Mouse (Mus musculus): ENCODE data around the gene Olfr1411. TPM values are rescaled to one million over a fixed set of nuclear protein-coding genes. Genes with fewer than 3 reads are reported as not detected.

The Olfr1411 gene
- not detected in 2 replicates for polyA plus RNA-seq (2015; fragmentation: Nextera tagmentation; extraction: Ambion mirVana)

GRCm38 (mm10) chr1:92594111-92594510 lies at the start of gene Olfr1411:
Olfr1411 (plus strand) TSS chr1:92594411.
- Histone ChIP-seq H3K36me3 (no peaks in the 10 kb centered on the region), H3K27ac (replicated peaks) (no peak within 1 kb of the TSS), H3K4me2 (replicated peaks) (no peak within 1 kb of the TSS), H3K9me3 (replicated peaks) (no peaks in the 10 kb centered on the region), H3K27me3 (no peaks in the 10 kb centered on the region), H3K4me1 (no peaks in the 10 kb centered on the region), H3K9ac (no peak within 1 kb of the TSS), H3K4me3 (replicated peaks) (no peak within 1 kb of the TSS)
- ATAC-seq (ENCODE audit: insufficient number of reproducible peaks, low FRiP score, low TSS enrichment, low read depth), result no peak

DNA sequence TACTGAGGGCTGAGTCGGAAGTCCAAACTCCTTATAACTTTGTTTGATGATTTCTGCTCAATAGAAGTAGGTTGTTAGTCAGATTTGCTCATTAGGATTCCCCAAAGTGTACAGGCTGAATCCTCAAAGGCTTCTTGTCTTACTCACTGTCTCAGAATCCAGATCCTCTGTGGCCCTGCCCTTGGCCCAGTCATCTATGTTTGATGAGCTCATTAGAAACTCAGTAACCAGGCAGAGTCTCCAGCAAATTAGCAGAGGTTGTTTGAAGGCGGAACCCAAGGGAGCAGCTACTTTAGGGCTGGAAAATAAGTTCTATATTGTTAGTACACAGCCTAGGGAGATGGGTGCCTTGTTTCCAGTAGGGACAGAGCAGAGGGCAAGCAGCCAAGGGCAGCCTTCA lies 48.3 kb upstream of the Olfr1411 start:
- H3K4me2 ChIP-seq (replicated peaks), result no peak overlapping the region
- no peaks in the 10 kb centered on the region for H3K36me3 ChIP-seq
- no peaks in the 10 kb centered on the region for H3K4me1 ChIP-seq
- H3K27me3 ChIP-seq, result no peaks in the 10 kb centered on the region
- no peak overlapping the region for H3K27ac ChIP-seq (replicated peaks)
- peak; percentile 43; the same call in 1 of the 2 replicates for ATAC-seq (ENCODE audit: insufficient number of reproducible peaks, low FRiP score, low TSS enrichment, low read depth)
- no peak overlapping the region for H3K4me3 ChIP-seq (replicated peaks)
- H3K9me3 ChIP-seq (replicated peaks), result no peaks in the 10 kb centered on the region
- 69% methylated on average over 2 of the region's 2 CpGs for WGBS
- H3K9ac ChIP-seq, result no peak overlapping the region

DNA sequence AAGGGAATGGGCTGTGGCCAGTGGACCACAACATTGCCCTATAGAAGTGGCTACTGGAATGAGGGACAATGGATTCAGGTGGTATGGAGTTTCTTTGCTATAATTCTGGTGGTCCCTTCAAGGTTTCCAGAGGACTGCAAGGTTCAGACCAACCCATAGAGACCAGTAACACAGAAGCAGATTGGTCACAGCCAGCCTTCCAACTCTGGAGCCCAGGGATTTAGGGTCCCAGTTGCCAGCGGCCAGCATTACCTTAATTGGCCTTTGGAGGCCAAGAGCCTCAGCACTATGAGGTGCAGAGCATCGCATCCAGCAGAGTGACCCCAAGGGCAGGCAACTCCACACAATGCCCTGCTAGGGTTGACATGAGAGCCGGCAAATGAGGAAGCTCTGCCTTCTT lies 23.2 kb upstream of the Olfr1411 start, which contains the start of gene Olfr1413:
TSS of gene Olfr1413 (plus strand) at position 301 of the 400 bp plus-strand sequence.
- Histone ChIP-seq H3K36me3 (no peaks in the 10 kb centered on the region), H3K4me2 (replicated peaks) (no peak within 1 kb of the TSS), H3K27me3 (no peaks in the 10 kb centered on the region), H3K9ac (no peak within 1 kb of the TSS), H3K9me3 (replicated peaks) (no peaks in the 10 kb centered on the region), H3K27ac (replicated peaks) (no peak within 1 kb of the TSS), H3K4me3 (replicated peaks) (no peak within 1 kb of the TSS), H3K4me1 (no peaks in the 10 kb centered on the region)
- no peak for ATAC-seq (ENCODE audit: insufficient number of reproducible peaks, low FRiP score, low TSS enrichment, low read depth)
- WGBS, result 78% methylated on average over 3 of the region's 3 CpGs

DNA sequence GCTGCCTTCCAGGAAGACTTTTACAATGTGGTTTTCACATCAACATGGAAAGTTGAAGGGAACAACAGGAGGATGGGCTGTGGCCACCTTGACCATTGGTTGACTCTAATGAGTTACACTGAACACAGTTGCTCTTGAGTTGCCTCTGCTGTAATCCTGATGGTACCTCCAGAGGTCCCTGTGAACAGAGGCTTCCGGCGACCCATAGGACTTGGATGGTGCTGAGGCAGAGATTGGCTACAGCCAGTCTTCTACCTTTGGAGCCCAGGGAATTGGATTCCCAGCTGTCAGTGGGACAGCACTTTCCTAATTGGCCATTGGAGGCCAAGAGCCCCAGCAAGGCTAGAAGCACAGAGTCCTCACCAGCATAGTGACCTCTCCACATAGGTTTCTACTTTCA lies 8.7 kb upstream of the Olfr1411 start, which contains the start of gene Olfr1412:
TSS of gene Olfr1412 (plus strand) at position 301 of the 400 bp plus-strand sequence.
- no peak for ATAC-seq (ENCODE audit: insufficient number of reproducible peaks, low FRiP score, low TSS enrichment, low read depth)
- Histone ChIP-seq H3K9ac (0 out of 2 replicates have a peak within 1 kb of the TSS, but pooled peaks have one; percentile 1), H3K4me1 (no peaks in the 10 kb centered on the region), H3K4me3 (replicated peaks) (no peak within 1 kb of the TSS), H3K9me3 (replicated peaks) (0 out of 2 replicates have a peak, but pooled peaks cover 8% of the 10 kb centered on the region), H3K36me3 (no peaks in the 10 kb centered on the region), H3K27me3 (no peaks in the 10 kb centered on the region), H3K4me2 (replicated peaks) (no peak within 1 kb of the TSS), H3K27ac (replicated peaks) (no peak within 1 kb of the TSS)
- WGBS, result 85% methylated on average over 2 of the region's 2 CpGs

DNA sequence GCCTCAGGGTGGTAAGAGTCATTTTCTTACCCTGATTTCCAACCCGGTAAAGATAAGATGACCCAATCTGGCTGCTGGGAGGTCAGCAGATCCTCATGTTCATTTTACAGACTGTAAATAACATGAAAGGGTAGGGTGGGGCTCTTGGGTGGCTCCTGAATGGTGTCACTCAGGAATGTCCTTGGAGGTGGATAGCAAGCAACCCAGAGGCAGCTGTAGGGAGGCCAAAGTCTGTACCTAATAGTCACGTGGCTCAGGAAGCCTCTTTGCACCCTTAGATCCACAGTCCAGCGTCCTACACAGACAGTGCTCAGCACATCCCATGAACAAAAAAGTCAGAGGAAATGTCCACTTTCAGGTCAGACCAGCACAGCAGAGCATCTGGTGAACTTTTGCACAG lies 1.8 kb downstream of the Olfr1411 start:
- ATAC-seq (ENCODE audit: insufficient number of reproducible peaks, low FRiP score, low TSS enrichment, low read depth), result no peak
- WGBS, result 75% methylated on average over 3 of the region's 3 CpGs

DNA sequence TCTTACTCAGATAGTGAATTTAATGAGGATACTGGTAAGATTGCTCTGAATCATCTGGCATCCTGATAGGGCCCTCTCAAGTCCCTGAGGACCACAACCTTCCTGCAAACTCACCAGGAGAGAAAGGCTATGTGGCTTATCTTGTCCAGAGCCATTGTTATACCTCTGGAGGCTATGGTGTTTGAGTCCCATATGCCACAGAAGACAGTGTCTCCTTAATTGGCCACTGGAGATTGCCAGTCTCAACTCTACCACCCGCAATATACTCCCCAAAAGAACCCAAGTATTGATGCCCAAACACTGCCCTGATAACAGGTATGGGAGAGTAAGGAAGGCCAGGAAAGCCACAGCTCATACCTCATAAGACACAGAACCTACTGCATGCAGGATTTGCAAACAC lies 11.3 kb downstream of the Olfr1411 start, which contains the start of gene Olfr1410:
TSS of gene Olfr1410 (plus strand) at position 301 of the 400 bp plus-strand sequence.
- WGBS, result 79% methylated on average over 1 of the region's 1 CpGs
- Histone ChIP-seq H3K4me3 (replicated peaks) (no peak within 1 kb of the TSS), H3K4me2 (replicated peaks) (no peak within 1 kb of the TSS), H3K36me3 (no peaks in the 10 kb centered on the region), H3K4me1 (no peaks in the 10 kb centered on the region), H3K27me3 (no peaks in the 10 kb centered on the region; the same call in 1 of the 2 replicates), H3K9ac (no peak within 1 kb of the TSS), H3K9me3 (replicated peaks) (no peaks in the 10 kb centered on the region), H3K27ac (replicated peaks) (no peak within 1 kb of the TSS)
- no peak for ATAC-seq (ENCODE audit: insufficient number of reproducible peaks, low FRiP score, low TSS enrichment, low read depth)

More for the DNA sequence above, 1.8 kb downstream of the Olfr1411 start:
- no peaks in the 10 kb centered on the region for H3K36me3 ChIP-seq
- no peaks in the 10 kb centered on the region for H3K4me1 ChIP-seq
- no peak overlapping the region for H3K27ac ChIP-seq (replicated peaks)
- H3K4me3 ChIP-seq (replicated peaks), result no peak overlapping the region
- no peaks in the 10 kb centered on the region for H3K9me3 ChIP-seq (replicated peaks)
- H3K4me2 ChIP-seq (replicated peaks), result no peak overlapping the region
- H3K9ac ChIP-seq, result no peak overlapping the region
- H3K27me3 ChIP-seq, result no peaks in the 10 kb centered on the region

DNA sequence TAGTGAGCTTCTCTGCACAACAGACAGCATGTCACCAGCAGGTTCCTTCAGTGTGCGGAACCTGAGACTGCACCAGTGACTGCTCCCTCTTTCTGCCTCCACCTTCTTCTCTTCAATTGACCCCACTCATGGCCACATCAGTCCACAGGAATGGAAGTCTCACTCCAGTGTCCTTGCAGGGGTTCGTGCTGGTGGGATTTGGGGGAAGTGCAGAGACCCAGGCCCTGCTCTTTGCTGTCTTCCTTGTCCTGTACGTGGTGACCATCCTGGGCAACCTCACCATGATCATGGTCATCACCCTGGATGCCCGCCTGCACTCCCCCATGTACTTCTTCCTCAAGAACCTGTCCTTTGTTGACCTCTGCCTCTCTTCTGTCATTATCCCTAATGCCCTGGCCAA lies 13.5 kb downstream of the Olfr1411 start:
- H3K27me3 ChIP-seq, result no peaks in the 10 kb centered on the region; the same call in 1 of the 2 replicates
- H3K9me3 ChIP-seq (replicated peaks), result no peaks in the 10 kb centered on the region
- 77% methylated on average over 4 of the region's 4 CpGs for WGBS
- H3K27ac ChIP-seq (replicated peaks), result no peak overlapping the region
- no peak overlapping the region for H3K9ac ChIP-seq
- no peaks in the 10 kb centered on the region for H3K4me1 ChIP-seq
- no peak overlapping the region for H3K4me3 ChIP-seq (replicated peaks)
- H3K36me3 ChIP-seq, result no peaks in the 10 kb centered on the region
- no peak for ATAC-seq (ENCODE audit: insufficient number of reproducible peaks, low FRiP score, low TSS enrichment, low read depth)
- no peak overlapping the region for H3K4me2 ChIP-seq (replicated peaks)

- no peaks in the 10 kb centered on the region for H3K4me1 ChIP-seq
- H3K4me2 ChIP-seq (replicated peaks), result no peak overlapping the region
- no peaks in the 10 kb centered on the region for H3K9me3 ChIP-seq (replicated peaks)
- no peak overlapping the region for H3K27ac ChIP-seq (replicated peaks)
- H3K9ac ChIP-seq, result no peak overlapping the region
- ATAC-seq (ENCODE audit: insufficient number of reproducible peaks, low FRiP score, low TSS enrichment, low read depth), result no peak
- no peak overlapping the region for H3K4me3 ChIP-seq (replicated peaks)
- WGBS, result 4% methylated on average over 5 of the region's 5 CpGs
- H3K36me3 ChIP-seq, result no peaks in the 10 kb centered on the region
- no peaks in the 10 kb centered on the region; the same call in 1 of the 2 replicates for H3K27me3 ChIP-seq
Observed at GRCm38 (mm10) chr1:92611008-92611407, 16.8 kb downstream of the Olfr1411 start.

DNA sequence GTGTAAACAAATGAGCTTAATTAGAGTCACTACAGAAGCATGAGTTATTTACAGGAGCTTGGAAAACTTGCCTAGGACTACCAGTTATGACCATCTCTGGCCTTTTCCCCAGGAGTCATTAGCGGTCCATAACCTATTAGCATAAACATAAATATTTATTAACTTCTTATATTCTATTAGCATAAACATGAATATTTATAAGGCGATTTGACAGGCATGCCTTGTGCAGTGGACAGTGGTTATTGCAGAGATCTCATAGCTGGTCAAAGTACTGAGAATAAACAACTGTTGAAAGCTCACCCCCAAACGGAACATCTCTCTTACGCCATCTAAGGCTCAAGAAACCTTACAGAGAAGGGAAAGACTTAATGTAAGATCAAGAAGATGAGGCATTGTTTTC lies 19.0 kb downstream of the Olfr1411 start:
- Histone ChIP-seq H3K27me3 (no peaks in the 10 kb centered on the region; the same call in 1 of the 2 replicates), H3K9ac (no peak overlapping the region), H3K9me3 (replicated peaks) (no peaks in the 10 kb centered on the region), H3K4me3 (replicated peaks) (no peak overlapping the region), H3K4me1 (no peaks in the 10 kb centered on the region), H3K27ac (replicated peaks) (no peak overlapping the region), H3K4me2 (replicated peaks) (no peak overlapping the region), H3K36me3 (no peaks in the 10 kb centered on the region)
- ATAC-seq (ENCODE audit: insufficient number of reproducible peaks, low FRiP score, low TSS enrichment, low read depth), result no peak
- WGBS, result 44% methylated on average over 4 of the region's 4 CpGs

GRCm38 (mm10) chr1:92614516-92614915 lies 20.3 kb downstream of the Olfr1411 start:
- Histone ChIP-seq H3K27ac (replicated peaks) (no peak overlapping the region), H3K4me3 (replicated peaks) (no peak overlapping the region), H3K9me3 (replicated peaks) (no peaks in the 10 kb centered on the region), H3K36me3 (no peaks in the 10 kb centered on the region), H3K9ac (no peak overlapping the region), H3K4me1 (no peaks in the 10 kb centered on the region), H3K27me3 (peaks cover 3% of the 10 kb centered on the region; the same call in 1 of the 2 replicates), H3K4me2 (replicated peaks) (no peak overlapping the region)
- no peak for ATAC-seq (ENCODE audit: insufficient number of reproducible peaks, low FRiP score, low TSS enrichment, low read depth)
- 8% methylated on average over 1 of the region's 1 CpGs for WGBS

DNA sequence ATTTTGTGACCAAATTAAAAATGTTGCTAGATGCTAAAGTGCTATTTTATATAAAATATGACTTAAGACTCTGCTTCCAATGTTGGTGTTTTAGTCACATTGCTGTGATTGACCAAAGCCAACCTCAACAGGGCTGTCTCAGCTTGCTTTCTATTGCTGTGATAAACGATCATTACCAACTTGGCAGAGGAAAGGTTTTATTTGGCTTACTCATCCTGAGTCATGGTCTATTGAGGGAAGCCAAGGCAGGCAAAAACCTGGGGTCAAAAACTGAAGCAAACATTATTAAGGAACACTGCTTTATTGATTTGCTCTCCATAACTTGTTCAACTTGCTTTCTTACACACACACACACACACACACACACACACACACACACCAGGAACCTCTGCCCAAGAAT lies 21.8 kb downstream of the Olfr1411 start:
- ATAC-seq (ENCODE audit: insufficient number of reproducible peaks, low FRiP score, low TSS enrichment, low read depth), result no peak
- no peak overlapping the region for H3K9ac ChIP-seq
- no peak overlapping the region for H3K27ac ChIP-seq (replicated peaks)
- no peak overlapping the region for H3K4me3 ChIP-seq (replicated peaks)
- WGBS, result 67% methylated on average over 1 of the region's 1 CpGs
- H3K9me3 ChIP-seq (replicated peaks), result no peaks in the 10 kb centered on the region
- peaks cover 3% of the 10 kb centered on the region; the same call in 1 of the 2 replicates for H3K27me3 ChIP-seq
- no peaks in the 10 kb centered on the region for H3K4me1 ChIP-seq
- H3K4me2 ChIP-seq (replicated peaks), result no peak overlapping the region
- H3K36me3 ChIP-seq, result no peaks in the 10 kb centered on the region

DNA sequence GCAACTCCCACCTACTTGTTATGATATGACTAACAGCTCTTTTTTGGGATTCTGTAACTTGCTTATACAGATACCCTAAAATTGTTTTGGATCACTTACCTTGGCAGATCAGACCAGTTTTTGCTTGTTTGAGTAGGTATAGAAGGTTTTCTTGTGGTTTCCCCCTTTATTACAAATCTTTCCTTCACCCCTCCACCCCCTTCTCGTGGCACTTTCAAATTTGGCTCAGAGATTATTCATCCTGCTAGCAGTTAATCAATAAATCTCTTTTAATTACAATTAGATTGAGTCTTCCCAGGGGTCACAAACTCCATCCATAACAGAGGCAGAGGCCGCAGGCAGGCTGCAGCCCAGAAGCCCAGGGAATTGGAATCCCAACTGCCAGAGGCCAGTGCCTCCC lies 23.3 kb downstream of the Olfr1411 start, which contains the start of gene Olfr12:
TSS of gene Olfr12 (plus strand) at position 301 of the 400 bp plus-strand sequence.
- no peaks in the 10 kb centered on the region for H3K9me3 ChIP-seq (replicated peaks)
- no peak within 1 kb of the TSS for H3K4me2 ChIP-seq (replicated peaks)
- H3K36me3 ChIP-seq, result no peaks in the 10 kb centered on the region
- WGBS, result 46% methylated on average over 2 of the region's 2 CpGs
- no peaks in the 10 kb centered on the region for H3K4me1 ChIP-seq
- no peak for ATAC-seq (ENCODE audit: insufficient number of reproducible peaks, low FRiP score, low TSS enrichment, low read depth)
- H3K4me3 ChIP-seq (replicated peaks), result no peak within 1 kb of the TSS
- H3K27me3 ChIP-seq, result peaks cover 3% of the 10 kb centered on the region; the same call in 1 of the 2 replicates
- H3K9ac ChIP-seq, result no peak within 1 kb of the TSS
- no peak within 1 kb of the TSS for H3K27ac ChIP-seq (replicated peaks)

Measured in embryonic facial prominence, embryonic 15.5 days (tissue).